Mouse (Mus musculus) ovary, postnatal 10 days (tissue): ENCODE measurements around the gene Card10.

Experiments
- DNase-seq: peaks from one replicate; pipeline ENCODE4 v3.0.0; 2022; ENCODE audit warnings: low spot score

Card10 gene

DNA sequence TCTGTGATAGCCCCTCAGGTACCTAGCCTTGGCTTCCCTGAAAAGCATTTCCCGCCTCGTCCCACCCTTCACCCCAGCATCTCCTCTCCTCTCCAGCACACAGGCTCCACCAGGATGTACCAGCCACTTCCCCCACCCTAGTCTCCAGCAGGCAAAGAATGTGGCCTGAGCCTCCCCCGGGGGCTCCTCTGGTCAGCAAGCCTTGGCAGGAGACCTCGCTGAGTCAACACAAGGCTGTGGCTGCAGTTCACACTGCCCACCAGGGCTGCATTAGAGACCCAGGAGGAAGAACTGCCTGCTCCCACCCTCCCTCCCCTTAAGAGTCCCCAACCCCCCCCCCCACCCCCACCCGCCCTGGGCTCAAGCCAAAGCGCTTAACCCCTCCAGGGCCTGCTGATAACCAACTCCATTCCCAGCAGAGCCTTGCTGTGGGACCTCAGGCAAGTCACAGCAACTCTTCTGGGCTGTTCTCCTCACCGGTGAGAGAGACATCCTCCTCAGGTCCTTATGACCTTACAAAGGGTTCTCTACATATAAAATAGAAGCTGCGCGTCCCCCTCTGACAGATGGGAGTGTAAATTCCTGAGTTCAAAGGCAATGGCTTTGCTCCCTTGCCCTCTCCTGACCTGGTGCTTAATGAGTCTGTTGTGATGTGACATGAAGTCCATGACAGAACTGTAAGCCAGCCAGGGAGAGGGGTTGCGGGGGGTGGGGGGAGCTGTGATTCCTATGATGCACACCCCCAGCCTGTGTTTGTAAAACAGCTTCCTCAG, 31.6 kb upstream of the Card10 start:
- DNase-seq = no peak

DNA sequence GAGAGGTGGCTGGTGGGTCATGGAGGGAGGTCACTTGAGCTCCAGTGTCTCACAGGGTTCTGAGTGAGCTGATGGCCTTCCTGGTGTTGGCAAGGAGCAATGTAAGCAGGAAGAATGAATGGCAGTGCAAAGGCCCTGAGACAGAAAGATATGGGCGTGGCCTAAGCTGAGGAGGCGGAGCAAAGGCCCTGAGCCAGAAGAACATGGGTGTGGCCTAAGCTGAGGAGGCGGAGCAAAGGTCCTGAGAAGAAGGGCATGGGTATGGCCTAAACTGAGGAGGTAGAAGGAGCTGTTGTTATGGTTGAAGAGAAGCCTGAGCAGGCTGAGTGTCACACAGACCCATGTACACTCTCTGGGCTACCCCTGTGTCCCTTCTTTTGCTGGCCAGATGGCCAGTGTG, 30.7 kb upstream of the Card10 start:
- no peak for DNase-seq

DNA sequence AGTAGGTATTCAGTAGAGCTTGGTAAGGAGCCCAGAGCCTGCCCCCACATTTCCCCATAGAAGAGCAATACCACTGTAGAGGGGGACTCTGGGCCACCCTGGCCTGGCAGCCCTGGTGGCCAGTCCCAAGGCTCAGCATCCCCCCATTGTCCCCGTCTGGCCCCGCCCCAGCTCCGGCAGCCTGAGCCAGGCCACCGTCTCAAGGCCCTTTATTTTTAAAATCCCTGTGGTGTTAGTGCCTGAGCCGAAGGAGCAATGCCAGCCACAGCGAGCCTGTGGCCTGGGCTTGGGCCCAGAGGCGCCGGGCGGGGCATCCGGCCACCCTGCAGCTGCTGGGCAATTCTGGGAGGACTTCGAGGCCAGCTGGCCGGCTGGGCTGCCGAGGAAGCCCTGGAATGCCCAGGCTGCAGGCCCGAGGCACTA, 29.9 kb upstream of the Card10 start:
- no peak for DNase-seq

DNA sequence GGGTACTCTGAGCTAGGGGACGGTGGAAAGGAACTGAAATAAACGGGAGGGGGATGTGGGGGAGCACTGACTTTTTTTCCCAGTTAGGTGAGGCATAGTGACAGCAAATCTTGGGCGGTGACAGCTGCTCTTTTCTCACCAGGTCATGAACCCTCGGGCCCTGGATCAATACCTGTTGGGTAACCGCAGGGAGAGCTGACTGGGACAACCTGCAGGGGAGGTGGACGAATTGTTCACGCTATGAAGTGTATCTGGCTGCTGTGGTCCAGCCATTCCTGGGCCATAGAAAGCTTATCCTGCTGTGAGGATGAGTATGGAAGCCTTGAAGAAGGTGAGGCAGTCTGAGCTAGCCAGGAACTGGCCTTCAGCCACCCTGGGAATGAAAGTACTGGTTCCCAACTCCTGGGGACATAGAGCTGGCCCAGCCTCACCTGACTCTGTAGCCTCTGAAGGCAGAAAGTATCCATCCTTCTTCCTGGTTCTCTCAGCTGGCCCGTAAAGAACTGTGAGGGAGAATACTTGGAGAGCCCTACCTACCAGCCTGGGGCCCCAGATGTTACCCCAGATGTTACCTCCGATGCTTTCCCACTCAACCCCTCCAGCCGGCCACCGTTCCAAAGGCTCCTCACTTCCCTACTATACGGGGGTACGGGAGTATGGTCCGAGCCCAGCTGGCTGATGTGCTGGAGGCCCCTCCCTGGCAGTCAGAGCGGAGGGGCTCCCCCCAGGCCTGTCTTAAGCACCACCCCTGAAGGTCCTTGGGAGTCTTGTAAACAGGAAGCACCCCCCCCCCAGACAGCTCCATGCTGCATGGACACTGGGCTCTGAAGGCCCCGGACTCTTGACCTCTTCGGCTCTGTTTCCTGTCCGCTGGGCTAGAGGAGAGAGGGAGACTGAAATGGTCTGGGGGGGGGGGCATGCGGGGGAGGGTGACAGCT, 29.1 kb upstream of the Card10 start:
- DNase-seq = no peak

DNA sequence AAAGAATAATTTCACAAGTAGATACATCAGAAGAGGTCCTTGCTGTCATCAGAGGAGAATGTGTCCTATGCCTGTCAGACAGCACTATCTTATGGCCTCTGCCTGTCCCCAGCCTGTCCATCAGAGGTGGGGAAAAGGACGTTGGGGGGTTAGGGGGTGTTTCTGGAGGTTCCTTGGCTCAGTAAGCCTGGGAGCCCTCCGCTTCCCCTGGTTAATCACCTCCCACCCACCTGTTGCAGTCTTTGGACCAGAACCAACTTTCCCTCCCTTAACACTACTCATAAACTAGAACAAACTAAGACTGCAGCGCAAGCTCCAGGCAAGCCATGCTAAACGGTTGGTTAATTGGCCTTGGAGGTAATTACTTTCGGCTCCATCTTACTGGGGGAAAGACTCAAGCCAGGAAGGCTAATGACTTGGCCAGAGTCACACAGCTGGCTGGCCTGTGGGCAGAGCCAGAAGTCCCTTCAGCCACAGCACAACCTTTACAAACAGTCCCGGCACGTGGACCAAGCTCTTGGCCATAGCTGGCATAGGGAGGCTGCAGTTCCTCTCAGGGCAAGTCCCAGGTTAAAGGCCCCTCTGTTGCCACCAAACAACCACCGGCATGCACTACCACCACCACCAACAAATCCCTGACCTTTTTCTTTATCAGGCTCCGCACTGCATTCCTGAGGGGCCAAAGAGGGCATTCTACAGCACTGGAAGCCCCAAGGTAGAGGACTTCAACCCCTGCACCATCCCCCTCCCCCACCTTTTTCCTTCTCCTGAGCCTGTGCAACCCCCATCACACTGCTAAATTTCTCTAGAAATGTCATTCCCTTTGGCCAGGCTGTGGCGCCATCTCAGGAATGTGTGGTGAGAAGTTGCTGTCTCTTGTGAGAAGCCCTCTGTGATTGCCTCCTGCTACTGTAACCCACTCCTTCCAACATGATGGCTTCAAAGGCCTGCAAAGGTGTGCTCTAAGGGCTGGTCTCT, 28.2 kb upstream of the Card10 start:
- no peak for DNase-seq

DNA sequence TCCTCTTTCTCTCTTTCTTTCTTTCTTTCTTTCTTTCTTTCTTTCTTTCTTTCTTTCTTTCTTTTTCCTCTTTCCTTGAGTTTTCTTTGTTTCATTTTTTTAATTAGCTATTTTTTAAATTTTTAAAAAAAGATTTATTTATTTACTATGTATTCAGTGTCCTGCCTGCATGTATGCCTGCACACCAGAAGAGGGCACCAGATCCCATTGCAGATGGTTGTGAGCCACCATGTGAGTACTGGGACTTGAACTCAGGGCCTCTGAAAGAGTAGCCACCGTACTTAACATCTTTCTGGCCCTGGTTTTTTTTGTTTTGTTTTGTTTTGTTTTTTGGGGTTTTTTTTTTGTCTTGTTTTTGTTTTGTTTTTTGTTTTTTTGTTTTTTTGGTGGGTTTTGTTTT, 26.8 kb upstream of the Card10 start:
- DNase-seq = no peak

DNA sequence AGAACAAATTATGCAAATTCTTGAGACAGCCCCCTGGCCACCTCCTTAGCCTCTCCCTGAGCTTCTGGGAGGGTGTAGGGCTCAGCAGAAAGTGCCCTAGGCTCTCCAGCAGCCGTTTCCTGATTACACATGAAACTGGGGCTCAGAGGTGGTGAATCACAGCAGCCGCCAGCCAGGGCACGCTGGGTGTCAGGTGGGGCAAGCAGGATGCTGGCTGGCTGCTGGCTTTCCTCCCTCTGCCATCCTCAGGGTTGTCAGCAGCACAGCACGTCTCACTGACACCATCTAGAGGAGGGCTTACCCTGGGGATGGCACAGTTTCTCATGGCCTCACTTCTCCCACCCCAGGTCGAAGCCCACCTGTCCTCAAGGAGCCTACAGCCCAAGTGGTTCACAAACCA, 25.5 kb upstream of the Card10 start:
- no peak for DNase-seq

DNA sequence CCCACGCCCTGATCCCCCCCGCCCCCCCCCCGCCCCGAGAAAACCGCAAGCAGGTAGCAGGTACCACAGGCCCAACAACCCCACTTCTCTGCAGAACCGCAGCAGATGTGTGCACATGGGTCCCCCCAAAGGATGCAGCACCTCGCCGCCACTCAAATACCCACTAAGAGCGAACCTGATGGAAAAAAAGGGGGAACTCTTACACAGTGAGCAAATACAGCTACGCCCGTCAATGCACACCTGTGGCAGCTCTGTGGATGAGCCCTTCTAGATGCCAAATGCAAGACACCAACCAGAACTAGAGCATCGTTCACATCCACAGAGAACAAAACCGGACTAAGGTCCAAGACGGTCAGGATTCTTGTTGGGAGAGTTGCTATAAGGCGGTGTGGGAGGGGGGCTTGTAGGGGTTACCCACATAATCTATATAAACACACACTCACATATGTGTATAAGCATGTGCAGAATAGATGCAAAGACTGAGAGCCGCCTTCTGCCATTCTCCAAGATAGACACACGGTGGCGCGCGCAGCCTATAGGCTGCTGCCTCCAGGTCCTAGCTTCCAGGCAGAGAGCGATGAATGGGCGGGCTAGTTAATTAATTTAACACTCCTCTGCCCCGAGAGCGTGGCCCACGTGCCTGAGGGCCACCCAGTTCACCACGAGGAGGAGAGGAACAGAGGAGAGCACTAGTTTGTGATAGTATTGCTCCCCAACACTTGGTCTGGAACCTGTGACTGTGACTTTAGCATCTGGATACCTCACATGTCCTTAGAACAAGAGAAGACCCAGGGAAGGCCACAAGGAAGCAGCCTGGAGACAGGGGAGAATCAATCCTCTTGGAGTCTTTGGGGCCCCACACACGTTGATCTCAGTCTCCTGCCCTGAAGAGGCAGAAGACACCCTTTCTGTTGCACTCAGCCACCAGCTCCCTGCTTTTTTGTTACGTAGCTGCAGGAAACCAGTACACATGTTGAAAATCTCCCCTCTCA, 23.7 kb upstream of the Card10 start:
- DNase-seq = no peak

DNA sequence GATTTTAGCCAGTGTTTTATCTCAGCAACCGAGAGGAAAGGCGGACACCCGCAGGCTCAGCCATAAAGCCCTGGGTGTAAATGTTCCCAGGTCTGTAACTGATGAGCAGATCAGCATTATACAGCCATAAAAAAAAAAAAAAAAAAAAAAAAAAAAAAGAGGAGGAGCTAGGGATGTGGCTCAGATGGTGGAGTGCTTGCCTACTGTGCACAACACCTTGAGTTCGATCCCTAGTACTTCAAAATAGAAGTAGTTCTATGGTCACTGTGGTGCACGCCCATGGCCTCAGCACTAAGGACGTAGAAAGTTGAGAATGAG, 13.2 kb upstream of the Card10 start:
- DNase-seq = no peak

DNA sequence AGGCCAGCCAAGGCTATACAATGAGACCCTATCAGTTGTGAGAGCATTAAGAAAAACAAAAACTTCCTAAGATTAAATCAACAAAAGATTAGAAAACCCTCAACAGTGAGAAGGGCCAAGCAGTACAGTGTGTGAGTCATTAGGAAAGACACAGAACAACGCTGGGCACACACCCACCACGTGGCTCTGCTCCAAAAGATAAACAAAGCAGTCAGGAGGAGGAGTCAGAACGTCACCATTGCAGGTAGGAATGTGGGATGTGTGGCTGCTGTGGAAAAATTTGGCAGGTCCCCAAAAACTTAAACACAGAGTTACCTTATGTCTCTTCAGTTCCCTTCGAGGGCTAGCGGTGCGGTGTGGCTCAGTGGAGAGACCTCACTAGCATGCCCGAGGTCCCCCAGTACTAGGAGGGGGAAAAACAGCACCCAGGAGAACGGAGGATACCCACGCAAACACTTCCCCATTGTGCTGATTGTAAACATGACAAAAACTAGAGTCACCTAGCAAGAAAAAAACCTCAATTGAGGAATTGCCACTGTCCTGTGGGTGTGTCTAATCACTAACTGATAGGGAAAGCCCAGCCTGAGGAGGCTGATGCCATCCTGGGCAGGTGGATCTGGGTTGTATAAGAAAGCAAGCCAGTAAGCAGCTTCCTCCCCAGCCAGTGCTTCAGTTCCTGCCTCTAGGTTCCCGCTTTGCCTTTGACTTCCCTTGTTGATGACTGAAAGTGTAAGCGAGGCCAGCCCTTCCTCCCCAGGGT, 12.7 kb upstream of the Card10 start:
- no peak for DNase-seq

DNA sequence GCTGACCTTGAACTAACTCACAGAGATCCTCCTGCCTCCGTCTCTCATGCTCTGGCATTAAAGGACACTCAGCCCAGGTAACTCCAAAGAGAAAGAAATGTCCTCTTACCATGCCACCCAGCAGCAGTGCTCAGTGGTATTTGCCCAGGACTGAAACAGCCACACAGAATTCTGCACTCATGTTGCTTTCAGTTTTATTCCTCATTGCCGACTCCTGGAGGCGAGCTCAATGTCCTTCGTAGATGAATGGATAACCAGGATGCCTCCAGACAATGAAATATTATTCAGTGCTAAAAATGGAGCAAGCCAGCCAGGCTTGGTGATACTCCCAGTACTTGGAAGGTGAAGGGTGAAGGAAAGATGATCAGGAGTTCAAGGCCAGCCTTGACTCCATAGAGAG, 10.8 kb upstream of the Card10 start:
- no peak for DNase-seq

DNA sequence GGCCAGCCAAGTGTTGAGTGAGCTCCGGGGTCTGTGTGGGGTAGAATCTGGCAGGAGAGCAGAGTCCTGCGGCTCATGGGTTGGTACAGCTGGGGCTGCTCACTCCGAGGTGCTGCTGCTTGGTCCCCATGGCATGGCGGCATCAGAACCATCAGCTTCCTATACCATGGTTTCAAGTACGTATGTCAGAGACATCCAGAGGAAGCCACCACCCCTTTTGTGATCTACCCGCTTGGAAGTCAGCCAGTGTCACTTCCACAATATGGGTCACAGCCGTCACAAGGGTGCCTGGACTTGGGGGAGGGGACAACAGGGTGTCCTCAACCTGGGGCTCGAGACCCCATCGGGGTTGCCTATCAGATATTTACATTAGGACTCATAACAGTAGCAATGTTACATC, 7.3 kb upstream of the Card10 start:
- no peak for DNase-seq

DNA sequence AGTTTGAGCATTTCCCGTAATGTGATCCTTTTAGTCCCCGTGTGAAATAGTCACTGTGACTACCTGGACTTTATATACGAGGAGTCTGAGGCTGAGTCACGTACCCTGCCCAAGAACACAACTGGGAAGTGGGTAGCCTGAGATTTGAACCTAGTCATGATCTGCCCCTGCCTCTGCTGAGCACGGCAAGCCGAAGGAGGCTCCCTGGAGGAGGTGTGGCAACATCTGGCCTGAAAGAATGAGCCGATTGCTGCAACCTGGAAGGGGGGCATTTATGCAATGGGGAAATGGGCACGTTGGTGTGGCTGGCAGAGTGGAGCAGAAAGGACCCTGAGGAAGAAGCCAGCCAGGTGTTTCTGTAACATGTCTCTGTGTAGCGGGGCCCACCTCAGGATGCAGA, 6.9 kb upstream of the Card10 start:
- DNase-seq = no peak

DNA sequence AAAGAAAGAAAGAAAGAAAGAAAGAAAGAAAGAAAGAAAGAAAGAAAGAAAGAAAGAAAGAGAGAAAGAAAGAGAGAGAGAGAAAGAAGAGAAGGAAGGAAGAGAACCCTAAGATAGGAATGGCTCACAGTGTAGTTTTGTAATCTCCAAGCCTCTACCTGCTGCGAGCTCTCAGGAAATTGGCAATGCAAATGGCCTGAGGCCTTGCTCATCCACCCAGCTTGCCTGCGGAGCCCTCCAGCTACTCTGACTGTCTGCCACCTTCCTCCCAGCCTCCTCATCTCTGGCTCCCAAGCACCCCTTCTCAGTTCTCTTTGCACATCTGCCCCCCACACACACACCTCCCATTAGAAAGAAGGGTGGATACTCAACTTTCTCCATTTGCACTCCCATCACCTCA, 6.1 kb upstream of the Card10 start:
- DNase-seq = no peak

DNA sequence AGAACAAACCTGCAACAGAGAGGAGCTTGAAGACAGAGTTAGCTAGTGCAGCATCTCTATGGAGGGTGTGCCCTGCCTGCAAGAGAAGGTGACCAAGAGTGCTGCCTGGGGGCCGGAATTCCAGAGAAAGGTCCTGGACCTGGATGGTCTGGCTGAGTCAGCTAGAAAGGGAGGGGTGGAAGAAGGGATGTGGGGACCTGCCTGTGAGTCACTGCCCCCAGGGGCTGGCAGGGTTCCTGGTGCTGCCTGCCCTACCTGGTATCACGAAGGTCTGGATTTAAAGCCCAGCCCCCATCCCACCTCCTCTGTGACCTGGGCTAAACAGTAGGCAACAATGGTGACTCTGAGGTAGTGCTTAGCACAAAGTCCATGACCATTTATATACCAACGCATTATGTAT, 4.3 kb upstream of the Card10 start:
- no peak for DNase-seq

DNA sequence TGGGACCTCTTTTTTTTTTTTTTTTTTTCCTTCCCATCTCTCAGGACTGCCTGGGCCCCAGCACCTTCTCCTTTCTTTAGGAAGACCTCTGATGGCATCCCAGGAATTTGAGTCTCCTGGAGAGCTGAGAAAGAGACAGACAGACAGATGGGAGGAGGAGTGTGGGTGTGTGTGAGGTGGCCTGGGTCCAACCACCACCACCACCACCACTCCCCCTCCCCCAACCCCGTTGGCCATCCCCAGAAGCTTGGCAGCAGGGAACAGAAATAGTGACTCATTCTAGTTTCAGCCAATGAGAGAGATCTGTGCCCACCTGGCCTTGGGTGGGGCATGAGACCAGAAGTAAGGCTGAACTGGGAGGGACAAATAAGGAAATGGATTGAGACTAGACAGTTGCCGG, 3.8 kb upstream of the Card10 start:
- no peak for DNase-seq

DNA sequence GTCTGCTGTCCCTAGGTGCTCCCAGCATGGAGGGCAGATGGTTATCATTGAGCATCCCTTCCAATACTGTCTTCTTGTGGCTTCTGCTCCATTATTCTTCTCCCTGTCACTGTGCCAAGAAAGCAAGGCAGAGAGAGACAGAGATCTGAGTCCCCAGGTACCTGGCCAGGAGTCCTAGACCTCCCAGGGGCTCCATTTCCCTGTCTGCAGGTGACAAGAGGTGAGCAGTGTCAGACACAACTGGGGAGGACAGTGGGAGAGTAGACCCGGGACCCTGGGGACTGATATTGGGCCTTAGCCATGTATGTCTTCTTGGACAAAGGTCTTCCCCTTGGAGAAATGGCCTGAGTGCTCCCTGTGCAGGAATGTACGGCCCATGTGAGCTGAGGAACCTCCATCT, 2.5 kb upstream of the Card10 start:
- no peak for DNase-seq

DNA sequence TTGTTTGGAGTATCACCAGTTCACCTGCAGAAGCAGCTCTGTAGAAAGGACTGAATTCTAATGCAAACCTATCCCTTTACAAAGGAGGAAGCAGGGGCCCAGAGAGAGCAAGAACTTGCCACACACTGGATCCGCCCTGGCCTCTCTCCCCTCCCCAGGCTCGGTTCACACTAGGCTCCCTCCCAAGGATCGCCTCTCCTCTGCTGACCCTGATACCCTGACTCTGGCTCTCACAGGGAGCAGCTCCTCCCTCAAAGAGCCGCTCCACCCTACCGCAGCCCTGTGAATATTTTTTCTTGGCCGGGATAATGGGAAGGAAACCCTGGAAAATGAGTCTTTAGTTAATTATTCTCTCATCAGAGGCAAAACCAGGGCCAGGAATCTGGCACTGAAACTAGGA, 1.5 kb upstream of the Card10 start:
- no peak for DNase-seq

DNA sequence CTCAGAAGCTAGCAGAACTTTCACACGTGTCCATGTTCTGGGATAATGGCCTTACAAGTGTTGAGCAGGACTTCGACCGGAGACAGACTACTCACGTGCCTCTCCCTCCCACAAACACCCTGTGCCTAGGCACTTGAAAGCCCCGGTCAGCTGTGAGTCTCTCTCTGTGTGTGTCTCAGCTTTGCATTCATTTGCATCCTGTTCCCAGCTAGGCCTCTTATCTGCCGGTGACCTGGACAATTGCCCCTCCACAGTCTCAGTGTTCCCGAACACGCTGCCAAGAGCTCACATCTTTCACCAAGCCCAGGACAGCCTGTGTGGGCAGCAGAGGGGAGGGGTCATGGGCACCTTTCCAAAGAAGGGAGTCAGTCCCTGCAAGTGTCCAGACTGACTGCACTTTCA, 658 bp upstream of the Card10 start:
- no peak for DNase-seq

DNA sequence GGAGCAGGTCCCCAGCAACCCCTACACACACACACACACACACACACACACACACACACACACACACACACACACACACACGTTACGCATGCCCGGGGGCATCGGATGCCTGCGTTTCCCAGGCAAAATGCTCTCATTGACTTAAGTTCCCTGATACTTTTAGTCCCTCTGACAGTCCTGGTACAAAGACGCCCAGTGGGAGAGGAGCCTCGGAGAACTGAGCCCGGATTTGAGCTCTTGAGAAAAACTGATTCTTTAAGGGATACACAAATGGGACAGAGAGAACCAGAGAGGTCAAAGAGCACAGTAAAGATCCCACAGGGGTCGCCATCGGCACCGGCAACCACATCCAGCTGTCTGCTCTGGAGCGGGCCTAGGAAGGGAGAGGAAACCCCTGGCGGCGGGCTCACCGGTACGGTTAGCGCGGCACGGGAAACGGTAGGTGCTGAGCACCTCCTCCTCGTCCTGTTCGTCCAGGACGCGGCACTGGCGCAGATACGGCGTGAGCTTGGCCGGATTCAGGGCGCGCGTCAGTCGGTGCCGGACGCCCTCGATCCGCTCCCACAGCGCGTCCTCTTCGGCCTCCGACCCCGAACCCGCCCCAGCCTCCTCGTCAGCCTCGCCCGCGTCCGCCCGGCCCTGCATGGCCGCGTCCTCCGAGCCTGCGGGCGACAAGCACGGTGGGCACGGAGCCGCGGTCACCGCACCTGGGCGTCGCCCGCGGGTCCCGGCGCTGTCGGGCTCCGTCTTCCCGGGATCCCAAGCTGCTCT, 686 bp downstream of the Card10 start:
- DNase-seq = no peak
